23 mouse cellular contexts compared by ENCODE assay signal in genomic region chr17:48775479-48775878, GRCm38 (mm10).
DNase-seq lines count a peak whose midpoint lies in the region; ATAC-seq and TF ChIP-seq lines count a peak whose summit lies in the region.
"Had no signal": no experiment of that assay in that cellular context is flagged by ENCODE, and none has a peak within 500 bp of the region (broad histone marks: within the 10 kb centered on the region; RNA-seq: fewer than 3 reads in every experiment).

No protein-coding gene starts in this region.

- 79% methylated on average over 5 of the region's 5 CpGs for WGBS in forebrain, embryonic 10.5 days
- 85% methylated on average over 5 of the region's 5 CpGs for WGBS in forebrain, embryonic 16.5 days
- 63% methylated on average over 5 of the region's 5 CpGs for WGBS in hindbrain, embryonic 10.5 days
- WGBS in hindbrain, postnatal 0 days, result 82% methylated on average over 5 of the region's 5 CpGs
- WGBS in midbrain, embryonic 15.5 days, result 72% methylated on average over 5 of the region's 5 CpGs
- WGBS in thymus, adult 2 months, result 76% methylated on average over 5 of the region's 5 CpGs

- no peaks in the 10 kb centered on the region for H3K36me3 ChIP-seq in forebrain, embryonic 10.5 days (replicated peaks)
- no peaks in the 10 kb centered on the region for H3K36me3 ChIP-seq in forebrain, embryonic 16.5 days (ENCODE audit: control insufficient read depth, insufficient read depth)
- no peaks in the 10 kb centered on the region for H3K36me3 ChIP-seq in hindbrain, embryonic 10.5 days
- no peaks in the 10 kb centered on the region for H3K36me3 ChIP-seq in hindbrain, postnatal 0 days (ENCODE audit: insufficient read depth, low read length)
- no peaks in the 10 kb centered on the region for H3K36me3 ChIP-seq in midbrain, embryonic 15.5 days (replicated peaks)
- H3K36me3 ChIP-seq in thymus, adult 2 months (ENCODE audit: control insufficient read depth, insufficient read depth, low read length), result no peaks in the 10 kb centered on the region
- H3K36me3 ChIP-seq: embryonic facial prominence, embryonic 15.5 days; kidney, embryonic 15.5 days; limb, embryonic 13.5 days; liver, embryonic 12.5 days; midbrain, embryonic 12.5 days had no signal

- no peak for TF ChIP-seq POLR2A in thymus, adult 2 months (IDR thresholded peaks at IDR 0.05; ENCODE audit: control insufficient read depth, extremely low read depth, insufficient read depth, low read length, poor library complexity)

- peak overlapping the region; percentile 84 for H3K27ac ChIP-seq in forebrain, embryonic 10.5 days
- H3K27ac ChIP-seq in forebrain, embryonic 16.5 days (ENCODE audit: low read length), result no peak overlapping the region; the same call in none of the 2 replicates
- H3K27ac ChIP-seq in hindbrain, embryonic 10.5 days, result peak overlapping the region; percentile 83; the same call in 1 of the 2 replicates
- H3K27ac ChIP-seq in hindbrain, postnatal 0 days, result no peak overlapping the region
- 0 out of 2 replicates have a peak overlapping the region, but pooled peaks have one; percentile 81 for H3K27ac ChIP-seq in midbrain, embryonic 15.5 days
- H3K27ac ChIP-seq in thymus, adult 2 months (ENCODE audit: control insufficient read depth, insufficient read depth, low read length), result no peak overlapping the region
- H3K27ac ChIP-seq: embryonic facial prominence, embryonic 15.5 days; gastrocnemius, adult 2 months; kidney, embryonic 15.5 days; limb, embryonic 13.5 days; liver, embryonic 12.5 days had no signal

- no peak for TF ChIP-seq CTCF in hindbrain, postnatal 0 days (IDR thresholded peaks at IDR 0.05; ENCODE audit: low read depth)
- TF ChIP-seq CTCF in thymus, adult 2 months (IDR thresholded peaks at IDR 0.05; ENCODE audit: borderline replicate concordance, control insufficient read depth, extremely low read depth, insufficient read depth, low read length, poor library complexity), result no peak

- H3K4me2 ChIP-seq in forebrain, embryonic 16.5 days (ENCODE audit: low read length), result no peak overlapping the region
- no peak overlapping the region for H3K4me2 ChIP-seq in hindbrain, postnatal 0 days (ENCODE audit: low read depth, low read length)
- H3K4me2 ChIP-seq in midbrain, embryonic 15.5 days, result no peak overlapping the region
- H3K4me2 ChIP-seq: embryonic facial prominence, embryonic 15.5 days; kidney, embryonic 15.5 days; limb, embryonic 13.5 days; liver, embryonic 12.5 days; midbrain, embryonic 12.5 days had no signal

- ATAC-seq in forebrain, embryonic 16.5 days, result no peak
- no peak for ATAC-seq in hindbrain, postnatal 0 days
- ATAC-seq in midbrain, embryonic 15.5 days (replicated peaks), result no peak
- ATAC-seq: activated CD4-positive, CD25-positive, alpha-beta regulatory T cell, adult 4 months; liver, embryonic 12.5 days had no signal

- peaks cover 43% of the 10 kb centered on the region for H3K27me3 ChIP-seq in forebrain, embryonic 10.5 days (ENCODE audit: poor library complexity, severe bottlenecking)
- H3K27me3 ChIP-seq in forebrain, embryonic 16.5 days (replicated peaks; ENCODE audit: control insufficient read depth, insufficient read depth, low read length), result no peaks in the 10 kb centered on the region
- H3K27me3 ChIP-seq in hindbrain, embryonic 10.5 days (ENCODE audit: insufficient read depth, poor library complexity, severe bottlenecking), result peaks cover 23% of the 10 kb centered on the region
- no peaks in the 10 kb centered on the region for H3K27me3 ChIP-seq in hindbrain, postnatal 0 days (ENCODE audit: insufficient read depth, low read length)
- no peaks in the 10 kb centered on the region for H3K27me3 ChIP-seq in midbrain, embryonic 15.5 days (replicated peaks)
- H3K27me3 ChIP-seq in thymus, adult 2 months (ENCODE audit: control insufficient read depth, insufficient read depth, low read length), result no peaks in the 10 kb centered on the region
- H3K27me3 ChIP-seq: embryonic facial prominence, embryonic 15.5 days; kidney, embryonic 15.5 days; limb, embryonic 13.5 days; liver, embryonic 12.5 days had no signal

- no peak overlapping the region for H3K9ac ChIP-seq in forebrain, embryonic 16.5 days (replicated peaks; ENCODE audit: low read depth, low read length)
- H3K9ac ChIP-seq in hindbrain, postnatal 0 days (replicated peaks; ENCODE audit: low read length), result no peak overlapping the region
- no peak overlapping the region for H3K9ac ChIP-seq in midbrain, embryonic 15.5 days
- H3K9ac ChIP-seq: embryonic facial prominence, embryonic 15.5 days; kidney, embryonic 15.5 days; limb, embryonic 13.5 days; liver, embryonic 12.5 days; midbrain, embryonic 12.5 days had no signal

- no peaks in the 10 kb centered on the region for H3K9me3 ChIP-seq in forebrain, embryonic 10.5 days
- H3K9me3 ChIP-seq in forebrain, embryonic 16.5 days (ENCODE audit: control insufficient read depth, low read length), result no peaks in the 10 kb centered on the region
- no peaks in the 10 kb centered on the region for H3K9me3 ChIP-seq in hindbrain, embryonic 10.5 days
- no peaks in the 10 kb centered on the region for H3K9me3 ChIP-seq in hindbrain, postnatal 0 days (ENCODE audit: low read length)
- no peaks in the 10 kb centered on the region for H3K9me3 ChIP-seq in midbrain, embryonic 15.5 days
- H3K9me3 ChIP-seq: embryonic facial prominence, embryonic 15.5 days; kidney, embryonic 15.5 days; limb, embryonic 13.5 days; liver, embryonic 12.5 days; midbrain, embryonic 12.5 days had no signal

- peaks cover 64% of the 10 kb centered on the region for H3K4me1 ChIP-seq in forebrain, embryonic 10.5 days
- peaks cover 34% of the 10 kb centered on the region for H3K4me1 ChIP-seq in forebrain, embryonic 16.5 days (replicated peaks; ENCODE audit: control insufficient read depth, insufficient read depth, low read length)
- H3K4me1 ChIP-seq in hindbrain, embryonic 10.5 days (replicated peaks), result peaks cover 64% of the 10 kb centered on the region
- H3K4me1 ChIP-seq in hindbrain, postnatal 0 days (ENCODE audit: insufficient read depth, low read length), result peaks cover 14% of the 10 kb centered on the region
- peaks cover 46% of the 10 kb centered on the region for H3K4me1 ChIP-seq in midbrain, embryonic 15.5 days
- H3K4me1 ChIP-seq in thymus, adult 2 months (replicated peaks; ENCODE audit: control insufficient read depth, insufficient read depth, low read length), result no peaks in the 10 kb centered on the region
- H3K4me1 ChIP-seq: embryonic facial prominence, embryonic 15.5 days; liver, embryonic 12.5 days had no signal

- DNase-seq in forebrain, embryonic 10.5 days (ENCODE audit: extremely low spot score, low spot score), result no peak
- no peak for DNase-seq in hindbrain, embryonic 10.5 days (ENCODE audit: low spot score)
- no peak for DNase-seq in hindbrain, postnatal 0 days (ENCODE audit: low spot score)
- peak; percentile 52 for DNase-seq in brain, adult 2 months (ENCODE audit: low read depth, low spot score)
- DNase-seq in layer of hippocampus, adult 9-11 months, result no peak
- no peak for DNase-seq in thymus, adult 2 months
- DNase-seq: adrenal gland, adult 8-10 months; cerebellum, adult 8-10 months; gastrocnemius, adult 2 months; heart, postnatal 36 days; kidney, adult 11 months; kidney, postnatal 36 days; lung, adult 18-20 months; lung, postnatal 10 days; thymus, postnatal 25 days had no signal

- H3K4me3 ChIP-seq in forebrain, embryonic 10.5 days, result no peak overlapping the region
- no peak overlapping the region for H3K4me3 ChIP-seq in forebrain, embryonic 16.5 days (replicated peaks; ENCODE audit: low read length)
- H3K4me3 ChIP-seq in hindbrain, embryonic 10.5 days, result no peak overlapping the region
- H3K4me3 ChIP-seq in hindbrain, postnatal 0 days (ENCODE audit: low read length), result no peak overlapping the region
- H3K4me3 ChIP-seq in midbrain, embryonic 15.5 days, result no peak overlapping the region
- H3K4me3 ChIP-seq in thymus, adult 2 months (ENCODE audit: control insufficient read depth, insufficient read depth, low read length), result no peak overlapping the region
- H3K4me3 ChIP-seq: embryonic facial prominence, embryonic 15.5 days; gastrocnemius, adult 2 months; kidney, embryonic 15.5 days; limb, embryonic 13.5 days; liver, embryonic 12.5 days; midbrain, embryonic 12.5 days had no signal

Comparison
In these comparisons a context has a peak if more than half of its experiments do, and no peak if none do; other contexts are left out.
1. H3K27ac ChIP-seq: peak in forebrain, embryonic 10.5 days (single experiment), hindbrain, embryonic 10.5 days (single experiment) and midbrain, embryonic 15.5 days (single experiment); none in forebrain, embryonic 16.5 days (single experiment), hindbrain, postnatal 0 days (single experiment) and thymus, adult 2 months (single experiment).